Mouse (Mus musculus): ENCODE measurements at regions not wholly inside any gene's neighbourhood (a gene's known extent, or its start where the extent isn't known, plus 50 kb on each side); places are given as distances from the start of the nearest gene placed in this dataset.

DNA sequence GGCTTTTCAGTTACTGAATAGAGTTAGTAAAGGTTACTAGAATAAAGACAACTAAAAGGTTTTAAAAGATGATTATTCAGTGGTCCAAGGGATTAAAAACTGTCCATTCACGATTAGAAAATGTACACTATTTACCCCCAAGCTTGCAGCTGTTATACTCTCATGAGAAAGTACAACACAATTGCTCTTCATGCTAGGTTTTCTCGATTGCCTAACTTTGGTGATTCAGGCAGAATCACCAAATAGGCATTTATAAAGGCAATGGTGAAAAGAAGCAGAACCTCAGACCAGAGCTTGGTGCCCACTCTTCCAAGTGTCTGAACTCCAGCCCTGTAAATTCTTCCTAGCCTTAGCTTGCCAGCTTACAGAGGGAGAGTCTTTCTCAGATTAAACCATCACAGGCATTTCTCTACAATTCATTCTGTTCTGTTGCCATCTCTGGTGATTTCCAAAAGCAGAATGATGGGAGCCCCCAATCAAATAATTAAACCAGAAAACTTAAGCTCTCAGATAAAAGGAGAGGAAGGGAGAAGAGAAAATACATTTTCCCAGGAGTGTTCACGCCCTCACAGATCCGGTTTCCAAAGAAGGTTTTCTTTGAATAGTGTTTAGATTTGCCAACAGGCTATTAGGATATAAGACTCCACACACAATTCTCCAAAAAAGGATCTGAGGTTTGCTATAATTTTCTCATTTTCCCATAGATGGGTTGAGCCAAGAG lies 657.0 kb downstream of the Slc22a22 start:
- TF ChIP-seq EP300 (optimal IDR thresholded peaks at IDR 0.05), result no peak
- TF ChIP-seq CTCF (IDR thresholded peaks at IDR 0.05; ENCODE audit: low read depth), result no peak

Data from stomach, postnatal 0 days (tissue).